Mouse (Mus musculus): ENCODE measurements at regions not wholly inside any gene's neighbourhood (a gene's known extent, or its start where the extent isn't known, plus 50 kb on each side); places are given as distances from the start of the nearest gene placed in this dataset.

DNA sequence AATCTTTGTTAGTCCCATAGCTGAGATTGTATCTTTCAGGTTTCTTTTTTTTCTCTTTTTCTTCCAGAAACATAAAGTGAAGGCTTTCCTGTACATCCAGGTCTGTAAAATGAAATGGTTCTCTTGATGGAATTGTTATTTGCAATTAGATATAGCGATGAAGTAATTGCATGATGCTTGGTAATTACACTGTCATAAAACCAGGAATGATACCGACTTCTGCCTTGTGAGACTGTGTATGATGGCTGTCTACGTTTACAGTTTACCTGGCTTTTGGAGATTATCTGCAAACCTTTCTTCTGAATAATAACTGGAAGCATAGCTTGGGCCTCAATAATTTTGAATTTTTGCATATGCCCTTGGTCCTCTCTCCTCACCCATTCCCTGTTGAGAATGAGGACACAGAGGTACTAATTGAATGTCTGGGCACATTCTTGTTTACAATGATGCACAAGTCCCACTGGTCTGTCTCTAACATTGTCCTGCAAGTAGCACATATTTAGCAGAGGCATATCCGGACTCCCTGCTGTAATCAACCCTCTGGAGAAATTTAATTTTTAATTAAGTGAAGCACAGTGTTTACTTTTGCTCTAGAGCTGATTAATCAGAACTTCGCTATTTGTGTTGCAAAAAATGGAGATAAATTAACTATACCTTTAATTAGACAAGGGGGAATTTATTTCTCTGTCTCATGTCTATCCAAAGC, 244.1 kb downstream of the Grxcr1 start:
- no peak for TF ChIP-seq CTCF (IDR thresholded peaks at IDR 0.05; ENCODE audit: insufficient read depth, low read length)
- TF ChIP-seq POLR2A (IDR thresholded peaks at IDR 0.05; ENCODE audit: borderline replicate concordance, extremely low read depth, low read depth, low read length) = no peak

Data from lung, adult 2 months (tissue).